Mouse (Mus musculus): ENCODE measurements around the gene Hydin.

DNA sequence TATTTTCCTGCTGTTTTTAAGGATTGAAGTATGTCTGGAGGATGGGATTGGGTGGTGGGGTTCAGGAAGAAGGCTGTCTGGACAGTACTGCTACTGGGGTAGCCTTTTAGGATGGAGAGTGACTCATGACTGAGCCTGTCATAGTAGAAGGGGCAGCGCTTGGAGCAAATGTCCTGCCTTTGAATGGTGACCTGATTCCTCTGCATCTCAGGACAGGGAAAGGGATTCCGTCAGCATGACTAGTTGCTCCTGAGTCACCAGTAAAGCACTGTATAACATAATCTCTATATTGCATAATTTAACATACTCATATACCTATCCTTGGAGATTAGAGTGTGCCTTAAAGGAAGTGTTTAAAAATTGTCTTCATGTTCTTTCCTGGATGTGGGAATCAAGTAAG, 54.7 kb downstream of the Hydin start:
- TF ChIP-seq CTCF (IDR thresholded peaks at IDR 0.05; ENCODE audit: borderline replicate concordance, insufficient read depth, low read depth, low read length) = no peak
- no peak for TF ChIP-seq POLR2A (IDR thresholded peaks at IDR 0.05; ENCODE audit: borderline replicate concordance, insufficient read depth, low read length)
